Mouse (Mus musculus) small intestine, adult 2 months (tissue): Measurements from ENCODE around the gene Tbc1d10a.

Experiments used
- CTCF ChIP-seq: fragments of 200-500 bp; IDR thresholded peaks from 2 replicates; pipeline ENCODE4 v1.5.1; 2012; ENCODE audit warnings: low read depth, mild to moderate bottlenecking, control low read depth, inconsistent platforms, low read length, moderate library complexity, mixed read lengths; ENCODE audit not compliant: insufficient replicate concordance, insufficient read length; ENCODE audit errors: extremely low read depth
- POLR2A ChIP-seq: fragments of 200-500 bp; IDR thresholded peaks from 2 replicates; pipeline ENCODE4 v1.6.1; 2012; ENCODE audit warnings: low read depth, mild to moderate bottlenecking, control low read depth, inconsistent platforms, low read length, moderate library complexity

GRCm38 (mm10) chr11:4153694-4154093, 32.9 kb upstream of the Tbc1d10a start:
- TF ChIP-seq POLR2A: no peak
- no peak for TF ChIP-seq CTCF
